Mouse (Mus musculus): ENCODE results near the gene Rom1.

DNA sequence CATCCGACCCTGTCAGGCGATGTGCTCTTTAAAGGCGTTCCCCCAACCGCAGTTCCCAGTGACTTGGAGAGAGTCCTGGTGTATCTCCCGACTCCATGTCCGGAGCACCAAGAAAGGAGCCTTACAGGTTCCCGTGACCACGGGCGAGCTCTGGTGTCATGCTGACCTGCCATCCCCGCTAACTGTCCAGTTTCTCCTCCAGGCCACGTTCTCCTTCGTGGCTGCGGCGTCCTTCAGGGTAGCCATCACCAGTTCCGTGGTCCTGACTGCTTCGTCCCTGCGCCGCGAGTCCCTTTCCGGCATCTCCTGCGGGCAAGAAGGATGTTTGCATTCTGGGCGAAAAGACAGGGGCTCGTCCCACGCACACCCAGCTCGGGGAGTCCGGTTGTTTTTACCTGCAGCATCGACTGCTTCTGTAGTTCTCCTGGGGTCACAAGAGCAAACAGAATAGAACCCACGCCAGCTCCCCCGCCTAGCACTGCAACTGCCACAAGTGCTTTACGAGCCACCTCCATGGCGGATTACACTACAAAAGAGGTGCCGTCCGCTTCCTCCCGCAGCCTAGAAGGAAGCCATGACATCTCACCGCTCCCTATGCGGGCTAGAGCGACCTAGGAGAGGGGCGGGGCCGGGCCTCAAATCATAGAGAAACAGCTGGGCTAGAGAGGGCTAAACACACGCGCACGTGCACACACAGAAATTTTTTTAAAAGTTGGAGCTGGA is 48.7 kb downstream of the Rom1 start, which contains the start of gene Uqcc3:
- TF ChIP-seq CTCF (IDR thresholded peaks at IDR 0.05; ENCODE audit: low read depth, low read length) (no peak), POLR2A (IDR thresholded peaks at IDR 0.05; ENCODE audit: extremely low read depth, insufficient read depth, low read length) (peak; percentile 73; the same call in 1 of the 2 replicates)
